Mouse (Mus musculus): ENCODE results near the gene Abcg1.

Abcg1 gene

GRCm38 (mm10) chr17:31144040-31145037, 86.9 kb downstream of the Abcg1 start, which contains the start of gene Tff2:
Gene Tff2, minus strand, starts transcription at chr17:31144282.
- DNase-seq (ENCODE audit: low read depth, low spot score) = no peak
- H3K27me3 ChIP-seq (ENCODE audit: control insufficient read depth, insufficient read depth, low read length, poor library complexity, severe bottlenecking) = no peaks in the 10 kb centered on the region
- H3K36me3 ChIP-seq (ENCODE audit: control insufficient read depth, insufficient read depth, low read length, poor library complexity, severe bottlenecking) = no peaks in the 10 kb centered on the region

- Histone ChIP-seq H3K36me3 (ENCODE audit: control insufficient read depth, insufficient read depth, low read length, poor library complexity, severe bottlenecking) (no peaks in the 10 kb centered on the region), H3K27me3 (ENCODE audit: control insufficient read depth, insufficient read depth, low read length, poor library complexity, severe bottlenecking) (no peaks in the 10 kb centered on the region)
- DNase-seq (ENCODE audit: low read depth, low spot score) = no peak
These were observed 88.5 kb downstream of the Abcg1 start for GRCm38 (mm10) chr17:31145998-31146397.

- Histone ChIP-seq H3K27me3 (ENCODE audit: control insufficient read depth, insufficient read depth, low read length, poor library complexity, severe bottlenecking) (no peaks in the 10 kb centered on the region), H3K36me3 (ENCODE audit: control insufficient read depth, insufficient read depth, low read length, poor library complexity, severe bottlenecking) (no peaks in the 10 kb centered on the region)
- DNase-seq (ENCODE audit: low read depth, low spot score) = no peak
These were observed 95.0 kb downstream of the Abcg1 start for GRCm38 (mm10) chr17:31152512-31152911.

GRCm38 (mm10) chr17:31152966-31153499, 95.6 kb downstream of the Abcg1 start:
- H3K27me3 ChIP-seq (ENCODE audit: control insufficient read depth, insufficient read depth, low read length, poor library complexity, severe bottlenecking) = no peaks in the 10 kb centered on the region
- DNase-seq (ENCODE audit: low read depth, low spot score) = no peak
- H3K36me3 ChIP-seq (ENCODE audit: control insufficient read depth, insufficient read depth, low read length, poor library complexity, severe bottlenecking) = no peaks in the 10 kb centered on the region

GRCm38 (mm10) chr17:31153785-31154184, 96.3 kb downstream of the Abcg1 start:
- no peak for DNase-seq (ENCODE audit: low read depth, low spot score)
- Histone ChIP-seq H3K36me3 (ENCODE audit: control insufficient read depth, insufficient read depth, low read length, poor library complexity, severe bottlenecking) (no peaks in the 10 kb centered on the region), H3K27me3 (ENCODE audit: control insufficient read depth, insufficient read depth, low read length, poor library complexity, severe bottlenecking) (no peaks in the 10 kb centered on the region)

DNA sequence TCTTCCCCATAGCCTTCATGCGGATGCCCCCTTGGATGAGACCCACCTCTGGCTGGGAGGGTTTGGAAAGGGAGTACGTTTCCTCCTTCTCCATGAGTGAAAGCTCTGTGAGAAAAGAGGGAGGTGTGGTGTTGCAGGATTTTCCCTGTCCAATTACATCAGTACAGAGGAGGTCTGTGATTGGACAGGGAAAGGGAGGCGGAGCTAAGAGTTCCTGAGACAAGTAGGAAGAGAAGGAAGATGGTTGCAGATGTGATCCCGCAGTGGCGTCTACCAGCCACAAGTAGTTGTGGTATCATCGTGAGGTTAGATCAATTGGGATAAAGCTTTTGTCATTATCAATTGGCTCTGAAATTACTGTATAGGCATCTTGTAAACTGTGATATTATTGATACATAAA, 100.4 kb downstream of the Abcg1 start:
- H3K27me3 ChIP-seq (ENCODE audit: control insufficient read depth, insufficient read depth, low read length, poor library complexity, severe bottlenecking) = no peaks in the 10 kb centered on the region
- no peaks in the 10 kb centered on the region for H3K36me3 ChIP-seq (ENCODE audit: control insufficient read depth, insufficient read depth, low read length, poor library complexity, severe bottlenecking)
- DNase-seq (ENCODE audit: low read depth, low spot score) = no peak

- no peaks in the 10 kb centered on the region for H3K27me3 ChIP-seq (ENCODE audit: control insufficient read depth, insufficient read depth, low read length, poor library complexity, severe bottlenecking)
- no peak for DNase-seq (ENCODE audit: low read depth, low spot score)
- H3K36me3 ChIP-seq (ENCODE audit: control insufficient read depth, insufficient read depth, low read length, poor library complexity, severe bottlenecking) = no peaks in the 10 kb centered on the region
These were observed 102.8 kb downstream of the Abcg1 start for GRCm38 (mm10) chr17:31160291-31160690.

DNA sequence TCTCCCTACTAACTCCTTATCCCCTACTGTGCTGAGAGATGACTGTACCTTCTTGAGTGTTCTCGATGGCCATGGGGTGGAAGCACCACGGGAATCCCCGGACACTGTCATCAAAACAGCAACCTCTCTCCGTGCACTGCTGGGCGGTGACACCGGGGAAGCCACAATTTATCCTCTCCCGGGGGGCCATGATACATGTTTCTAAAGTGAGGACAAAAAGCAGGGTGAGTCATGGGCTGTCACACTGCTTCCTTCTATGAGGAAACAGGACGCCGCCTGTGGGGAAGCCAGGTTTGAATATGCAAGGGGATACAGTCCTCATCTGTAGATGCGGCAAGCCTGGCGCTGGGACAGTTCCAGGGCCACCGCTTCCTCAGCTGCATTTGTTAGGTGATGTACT, 105.1 kb downstream of the Abcg1 start:
- no peaks in the 10 kb centered on the region for H3K27me3 ChIP-seq (ENCODE audit: control insufficient read depth, insufficient read depth, low read length, poor library complexity, severe bottlenecking)
- no peak for DNase-seq (ENCODE audit: low read depth, low spot score)
- H3K36me3 ChIP-seq (ENCODE audit: control insufficient read depth, insufficient read depth, low read length, poor library complexity, severe bottlenecking) = no peaks in the 10 kb centered on the region

- no peak for DNase-seq (ENCODE audit: low read depth, low spot score)
- Histone ChIP-seq H3K36me3 (ENCODE audit: control insufficient read depth, insufficient read depth, low read length, poor library complexity, severe bottlenecking) (no peaks in the 10 kb centered on the region), H3K27me3 (ENCODE audit: control insufficient read depth, insufficient read depth, low read length, poor library complexity, severe bottlenecking) (no peaks in the 10 kb centered on the region)
These were observed 106.3 kb downstream of the Abcg1 start for GRCm38 (mm10) chr17:31163821-31164220.

- Histone ChIP-seq H3K27me3 (ENCODE audit: control insufficient read depth, insufficient read depth, low read length, poor library complexity, severe bottlenecking) (no peaks in the 10 kb centered on the region), H3K36me3 (ENCODE audit: control insufficient read depth, insufficient read depth, low read length, poor library complexity, severe bottlenecking) (no peaks in the 10 kb centered on the region)
- DNase-seq (ENCODE audit: low read depth, low spot score) = no peak
These were observed 107.7 kb downstream of the Abcg1 start, which contains the start of gene Tff1 for GRCm38 (mm10) chr17:31165127-31165526. Gene Tff1, minus strand, starts transcription at chr17:31165277.
